Mouse (Mus musculus): Measurements from ENCODE around the gene Rrp1. TPM values are rescaled to one million over a fixed set of nuclear protein-coding genes. Genes with fewer than 3 reads are reported as not detected.

Rrp1 gene
- polyA plus RNA-seq (2015; fragmentation: Nextera tagmentation; extraction: Ambion mirVana) = 413 and 414 TPM in 2 replicates

DNA sequence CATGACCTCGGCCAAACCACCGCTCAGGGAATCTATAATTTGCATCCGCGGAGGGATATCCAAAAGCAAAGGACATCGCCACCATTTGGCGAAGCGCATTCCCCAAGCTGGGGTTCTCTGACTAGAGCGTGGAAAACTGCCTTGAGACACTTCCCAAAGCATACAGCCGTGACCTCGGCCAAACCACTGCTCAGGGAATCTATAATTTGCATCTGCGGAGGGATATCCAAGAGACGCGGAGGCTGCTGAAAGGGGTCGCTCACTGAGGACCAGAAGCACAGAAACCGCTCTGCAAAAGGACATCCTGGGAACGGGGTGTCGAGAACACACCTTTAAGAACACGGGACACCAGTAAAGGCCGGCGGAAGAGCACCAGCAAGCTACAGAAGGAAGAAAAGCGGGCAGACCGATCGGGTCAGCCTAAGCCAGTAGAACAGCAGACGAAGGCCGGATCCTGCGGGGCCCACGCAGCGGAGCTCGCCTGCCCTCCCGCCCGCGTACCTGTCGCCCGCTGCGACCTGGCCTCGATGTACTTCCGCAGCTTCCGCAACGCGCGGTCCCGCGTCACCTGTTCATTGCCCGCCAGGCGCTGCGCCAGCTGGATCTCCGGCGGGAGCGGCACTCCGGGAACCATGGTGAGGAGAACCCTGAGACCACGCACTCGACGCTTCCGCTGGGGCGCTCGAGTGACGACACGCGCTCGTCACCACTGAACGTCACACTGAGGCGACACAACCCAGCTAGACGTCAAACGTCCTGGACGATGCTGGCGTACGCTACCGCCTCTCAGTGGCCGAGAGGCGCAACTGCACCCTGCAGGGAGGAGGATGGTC, at the start of gene Rrp1:
Rrp1 (minus strand) TSS at position 725 of the 833 bp plus-strand sequence.
- Histone ChIP-seq H3K27ac (replicated peaks) (peak within 1 kb of the TSS; percentile 92), H3K4me1 (peaks cover 18% of the 10 kb centered on the region), H3K9ac (replicated peaks) (peak within 1 kb of the TSS; percentile 80), H3K4me3 (replicated peaks) (peak within 1 kb of the TSS; percentile 90), H3K36me3 (peaks cover 31% of the 10 kb centered on the region), H3K4me2 (peak within 1 kb of the TSS; percentile 82), H3K9me3 (replicated peaks) (no peaks in the 10 kb centered on the region), H3K27me3 (replicated peaks) (no peaks in the 10 kb centered on the region)
- ATAC-seq (ENCODE audit: low FRiP score) = peak; percentile 96
- WGBS = under 1% methylated on average over 70 of the region's 70 CpGs

DNA sequence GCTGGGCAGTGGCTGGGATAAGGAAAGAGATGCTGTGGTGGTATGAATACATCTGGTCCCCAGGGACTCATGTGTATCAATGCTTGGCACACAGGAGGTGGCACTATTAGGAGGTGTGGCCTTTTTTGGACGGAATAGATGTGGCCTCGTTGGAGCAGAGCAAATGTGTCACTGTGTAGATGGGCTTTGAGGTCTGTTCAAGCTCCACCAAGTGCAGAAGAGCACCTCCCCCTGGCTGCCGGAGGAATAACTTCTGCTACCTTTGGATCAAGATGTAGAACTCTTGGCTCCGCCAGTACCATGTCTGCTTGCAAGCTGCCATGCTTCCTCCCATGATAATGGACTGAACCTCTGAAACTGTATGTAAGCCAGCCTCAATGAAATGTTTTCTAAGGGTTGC, 48.9 kb upstream of the Rrp1 start:
- 76% methylated on average over 4 of the region's 4 CpGs for WGBS

DNA sequence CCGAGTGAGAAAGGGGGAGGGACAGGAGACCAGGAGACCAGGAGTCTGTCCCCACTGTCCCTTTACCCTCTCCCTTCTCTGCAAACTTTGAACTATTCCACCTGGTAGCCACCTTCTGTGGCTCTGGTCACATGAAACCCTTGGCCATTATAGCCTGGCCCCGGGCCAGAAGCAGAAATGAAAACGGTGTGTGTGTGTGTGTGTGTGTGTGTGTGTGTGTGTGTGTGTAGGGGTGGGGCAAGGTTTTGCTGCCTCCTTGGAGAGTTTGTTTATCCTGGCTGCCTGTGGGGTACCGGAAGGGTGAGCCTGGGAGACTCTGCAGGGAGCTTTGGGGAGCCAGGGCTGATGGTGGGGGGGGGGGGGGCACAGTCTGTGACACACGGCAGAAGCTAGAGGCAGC, 47.6 kb upstream of the Rrp1 start:
- no peak overlapping the region for H3K4me2 ChIP-seq
- no peak overlapping the region for H3K27ac ChIP-seq (replicated peaks)
- no peak for ATAC-seq (ENCODE audit: low FRiP score)
- H3K4me3 ChIP-seq (replicated peaks) = no peak overlapping the region
- 67% methylated on average over 5 of the region's 5 CpGs for WGBS
- no peak overlapping the region for H3K9ac ChIP-seq (replicated peaks)
- no peaks in the 10 kb centered on the region for H3K27me3 ChIP-seq (replicated peaks)
- no peaks in the 10 kb centered on the region for H3K9me3 ChIP-seq (replicated peaks)
- H3K36me3 ChIP-seq = no peaks in the 10 kb centered on the region
- peaks cover 73% of the 10 kb centered on the region for H3K4me1 ChIP-seq

More for the DNA sequence above, 48.9 kb upstream of the Rrp1 start:
- Histone ChIP-seq H3K9ac (replicated peaks) (no peak overlapping the region), H3K27me3 (replicated peaks) (no peaks in the 10 kb centered on the region), H3K4me1 (peaks cover 66% of the 10 kb centered on the region), H3K4me2 (no peak overlapping the region), H3K4me3 (replicated peaks) (no peak overlapping the region), H3K27ac (replicated peaks) (no peak overlapping the region), H3K36me3 (no peaks in the 10 kb centered on the region), H3K9me3 (replicated peaks) (no peaks in the 10 kb centered on the region)
- ATAC-seq (ENCODE audit: low FRiP score) = no peak

DNA sequence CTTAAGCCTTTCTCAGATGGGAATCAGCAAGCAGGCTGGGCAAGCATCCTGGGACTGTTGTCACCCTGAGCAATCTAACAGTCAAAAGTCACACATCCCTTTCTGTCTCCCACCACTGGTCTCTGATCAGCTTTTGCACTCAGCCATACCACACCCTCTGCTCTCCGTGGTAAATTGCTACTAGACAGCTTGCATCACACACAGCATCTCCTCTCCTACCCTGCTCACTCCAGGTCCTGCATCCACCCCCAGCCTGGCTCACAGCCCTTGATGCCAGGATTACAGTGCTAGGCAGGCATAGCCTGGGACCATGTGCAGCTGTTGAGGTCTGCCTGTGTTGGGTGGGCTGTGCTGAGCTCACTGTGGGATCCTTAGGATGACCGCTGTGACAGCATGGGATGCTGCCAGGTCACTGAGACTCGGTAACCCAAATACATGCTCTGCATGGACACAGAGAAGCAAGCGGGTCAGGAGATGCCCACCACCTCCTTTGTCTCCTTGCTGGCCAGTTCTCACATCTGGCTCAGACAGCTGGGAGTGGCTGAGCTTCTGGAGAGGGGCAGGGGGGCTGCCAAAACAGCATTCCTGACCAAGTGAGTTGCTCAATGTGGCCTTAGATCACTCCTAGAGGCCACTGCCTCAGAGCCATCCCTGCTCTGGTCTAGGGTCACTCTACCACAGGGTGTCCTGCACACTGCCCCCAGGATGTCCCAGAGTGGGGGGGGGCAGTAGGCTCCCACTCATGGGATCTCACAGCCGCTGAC, 45.7 kb upstream of the Rrp1 start:
- Histone ChIP-seq H3K27me3 (replicated peaks) (no peaks in the 10 kb centered on the region), H3K27ac (replicated peaks) (peak overlapping the region; percentile 68), H3K4me1 (peaks cover 71% of the 10 kb centered on the region), H3K4me3 (replicated peaks) (no peak overlapping the region), H3K36me3 (no peaks in the 10 kb centered on the region), H3K4me2 (no peak overlapping the region), H3K9ac (replicated peaks) (peak overlapping the region; percentile 17; the same call in 1 of the 2 replicates), H3K9me3 (replicated peaks) (no peaks in the 10 kb centered on the region)
- ATAC-seq (ENCODE audit: low FRiP score) = no peak
- 71% methylated on average over 5 of the region's 5 CpGs for WGBS

DNA sequence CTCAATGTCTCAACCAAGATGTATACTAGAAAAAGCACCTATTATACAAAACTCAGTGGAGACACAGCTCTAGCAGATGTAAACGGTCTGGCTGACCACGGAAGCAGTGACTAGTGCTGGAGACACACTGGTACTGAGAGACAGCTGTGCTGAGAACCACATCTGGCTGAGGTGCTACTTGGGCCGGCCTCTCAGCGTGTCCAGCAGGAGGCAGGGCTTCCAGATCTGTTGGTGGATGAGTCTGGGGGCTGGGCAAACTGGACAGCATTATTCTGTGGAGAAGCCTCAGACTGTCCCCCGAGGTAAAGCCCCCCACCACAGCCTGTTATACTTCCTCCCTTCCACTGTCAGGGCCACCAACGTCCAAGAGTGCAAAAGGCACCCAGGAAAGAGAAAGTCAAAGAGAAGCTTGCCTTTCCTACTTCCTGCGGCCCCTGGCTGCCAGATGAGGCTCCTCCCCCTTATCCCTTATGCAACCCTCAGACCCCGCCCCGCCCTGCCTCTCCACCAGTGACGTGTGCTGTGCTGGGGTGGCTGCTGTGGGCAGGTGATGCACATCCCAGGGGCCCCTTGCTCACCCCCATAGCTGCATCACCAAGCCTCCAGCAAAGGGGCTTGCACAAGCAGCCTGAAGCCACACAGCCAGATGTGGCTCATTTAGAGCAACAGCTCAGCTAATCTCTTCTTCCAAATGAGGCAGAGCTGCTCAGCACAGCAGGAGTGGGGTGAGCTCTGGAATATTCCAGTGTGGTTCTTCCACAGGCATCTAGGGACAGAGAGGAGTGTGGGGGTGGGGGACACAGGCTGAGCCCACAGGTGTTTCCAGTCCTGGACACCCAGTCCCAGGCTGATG, 44.9 kb upstream of the Rrp1 start:
- peak; percentile 36 for ATAC-seq (ENCODE audit: low FRiP score)
- peak overlapping the region; percentile 68 for H3K27ac ChIP-seq (replicated peaks)
- WGBS = 40% methylated on average over 10 of the region's 10 CpGs
- H3K36me3 ChIP-seq = no peaks in the 10 kb centered on the region
- no peaks in the 10 kb centered on the region for H3K27me3 ChIP-seq (replicated peaks)
- no peak overlapping the region for H3K4me3 ChIP-seq (replicated peaks)
- peaks cover 68% of the 10 kb centered on the region for H3K4me1 ChIP-seq
- no peaks in the 10 kb centered on the region for H3K9me3 ChIP-seq (replicated peaks)
- H3K9ac ChIP-seq (replicated peaks) = peak overlapping the region; percentile 17; the same call in 1 of the 2 replicates
- H3K4me2 ChIP-seq = no peak overlapping the region

DNA sequence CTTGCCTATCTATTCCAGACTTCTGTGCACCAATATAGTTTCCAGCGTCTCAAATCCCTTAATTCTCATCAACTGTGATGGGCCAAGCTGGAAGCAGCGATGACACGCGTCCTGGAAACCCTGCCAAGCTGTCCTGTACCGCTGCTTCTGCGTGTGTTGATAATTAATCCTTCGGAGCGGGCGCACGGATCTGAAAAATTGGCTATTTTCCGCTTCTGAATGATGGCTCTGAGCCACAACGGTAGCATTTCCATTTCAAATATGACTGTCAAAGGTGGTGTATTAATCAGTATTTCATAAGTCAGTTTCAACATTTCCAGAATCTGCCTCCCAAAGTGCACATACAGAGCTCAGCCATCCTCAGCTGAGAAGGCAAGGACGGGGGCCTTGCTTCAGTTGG, 43.9 kb upstream of the Rrp1 start:
- ATAC-seq (ENCODE audit: low FRiP score) = 0 out of 2 replicates have a peak, but pooled peaks have one; percentile 4
- H3K4me2 ChIP-seq = peak overlapping the region; percentile 5; the same call in 1 of the 2 replicates
- peaks cover 66% of the 10 kb centered on the region for H3K4me1 ChIP-seq
- peak overlapping the region; percentile 54; the same call in 1 of the 2 replicates for H3K27ac ChIP-seq (replicated peaks)
- H3K36me3 ChIP-seq = no peaks in the 10 kb centered on the region
- H3K27me3 ChIP-seq (replicated peaks) = no peaks in the 10 kb centered on the region
- no peak overlapping the region for H3K9ac ChIP-seq (replicated peaks)
- no peak overlapping the region for H3K4me3 ChIP-seq (replicated peaks)
- no peaks in the 10 kb centered on the region for H3K9me3 ChIP-seq (replicated peaks)
- WGBS = 53% methylated on average over 13 of the region's 13 CpGs

DNA sequence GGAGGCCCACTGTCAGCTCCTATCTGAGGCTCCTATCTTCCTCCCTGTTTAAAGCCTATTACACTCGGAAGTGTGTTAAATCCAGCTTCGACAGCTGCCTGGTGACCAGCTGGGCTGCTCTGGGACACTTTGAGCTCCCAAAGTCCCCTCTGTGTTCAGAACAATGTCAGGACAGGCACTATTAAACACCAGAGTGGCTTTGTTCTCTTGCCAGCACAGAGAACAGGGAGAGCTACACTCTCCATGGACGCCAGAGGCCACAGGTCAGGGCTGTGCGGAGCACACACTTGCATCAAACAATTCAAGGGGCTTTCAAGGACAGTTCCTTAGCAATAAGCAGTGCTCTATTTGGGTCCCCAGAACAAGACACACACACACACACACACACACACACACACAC, 39.8 kb upstream of the Rrp1 start:
- Histone ChIP-seq H3K4me3 (replicated peaks) (no peak overlapping the region), H3K36me3 (peaks cover 33% of the 10 kb centered on the region), H3K9me3 (replicated peaks) (no peaks in the 10 kb centered on the region), H3K27me3 (replicated peaks) (no peaks in the 10 kb centered on the region), H3K27ac (replicated peaks) (peak overlapping the region; percentile 23; the same call in 1 of the 2 replicates), H3K4me2 (no peak overlapping the region), H3K4me1 (peaks cover 37% of the 10 kb centered on the region), H3K9ac (replicated peaks) (no peak overlapping the region)
- ATAC-seq (ENCODE audit: low FRiP score) = no peak
- WGBS = 14% methylated on average over 4 of the region's 4 CpGs

DNA sequence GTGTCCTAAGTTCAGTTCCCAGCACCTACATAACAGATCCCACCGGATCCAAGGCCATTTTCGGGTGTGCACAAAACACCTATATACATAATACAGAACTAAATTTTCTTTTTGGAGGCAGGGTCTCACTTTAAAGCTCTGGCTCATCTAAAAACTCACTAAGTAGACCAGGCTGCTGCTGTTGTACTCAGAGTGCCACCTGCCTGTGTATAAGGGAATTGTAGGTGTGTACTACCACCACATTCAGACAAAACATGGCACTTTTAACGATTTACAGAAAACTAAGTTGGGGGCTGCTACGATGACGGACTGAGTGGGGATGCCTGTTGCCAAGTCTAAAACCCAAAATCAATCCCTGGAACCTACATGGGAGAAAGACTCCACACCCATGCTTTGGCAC, 37.9 kb upstream of the Rrp1 start:
- WGBS = 94% methylated on average over 5 of the region's 5 CpGs

DNA sequence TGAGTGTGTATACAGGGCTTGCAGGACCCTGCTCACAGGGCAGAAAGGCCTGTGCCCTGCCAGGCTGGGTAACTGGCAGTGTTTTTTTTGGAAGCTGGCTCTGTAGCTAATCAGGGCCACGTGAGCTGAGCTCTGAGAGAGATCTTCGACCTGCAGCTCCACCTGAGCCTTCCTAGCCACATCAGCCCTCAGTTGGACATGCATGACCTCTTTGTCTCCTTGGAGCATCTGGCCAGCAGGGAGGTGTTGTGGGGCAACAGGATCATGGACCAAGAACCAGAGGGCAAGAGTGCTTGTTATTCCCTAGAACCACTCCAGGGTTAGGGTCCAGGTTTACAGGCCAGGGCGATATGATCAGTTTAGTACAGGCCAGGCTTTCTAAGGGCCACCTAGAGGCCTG, 34.6 kb upstream of the Rrp1 start:
- H3K4me3 ChIP-seq (replicated peaks) = no peak overlapping the region
- H3K4me2 ChIP-seq = no peak overlapping the region
- ATAC-seq (ENCODE audit: low FRiP score) = no peak
- no peaks in the 10 kb centered on the region for H3K9me3 ChIP-seq (replicated peaks)
- H3K9ac ChIP-seq (replicated peaks) = no peak overlapping the region
- peaks cover 82% of the 10 kb centered on the region for H3K36me3 ChIP-seq
- WGBS = 91% methylated on average over 3 of the region's 3 CpGs
- no peak overlapping the region for H3K27ac ChIP-seq (replicated peaks)
- H3K27me3 ChIP-seq (replicated peaks) = no peaks in the 10 kb centered on the region
- H3K4me1 ChIP-seq = peaks cover 2% of the 10 kb centered on the region

More for the DNA sequence above, 37.9 kb upstream of the Rrp1 start:
- no peak overlapping the region for H3K4me2 ChIP-seq
- H3K9me3 ChIP-seq (replicated peaks) = no peaks in the 10 kb centered on the region
- H3K4me1 ChIP-seq = peaks cover 21% of the 10 kb centered on the region
- ATAC-seq (ENCODE audit: low FRiP score) = no peak
- H3K9ac ChIP-seq (replicated peaks) = no peak overlapping the region
- H3K27ac ChIP-seq (replicated peaks) = no peak overlapping the region
- H3K36me3 ChIP-seq = peaks cover 51% of the 10 kb centered on the region
- no peak overlapping the region for H3K4me3 ChIP-seq (replicated peaks)
- H3K27me3 ChIP-seq (replicated peaks) = no peaks in the 10 kb centered on the region

DNA sequence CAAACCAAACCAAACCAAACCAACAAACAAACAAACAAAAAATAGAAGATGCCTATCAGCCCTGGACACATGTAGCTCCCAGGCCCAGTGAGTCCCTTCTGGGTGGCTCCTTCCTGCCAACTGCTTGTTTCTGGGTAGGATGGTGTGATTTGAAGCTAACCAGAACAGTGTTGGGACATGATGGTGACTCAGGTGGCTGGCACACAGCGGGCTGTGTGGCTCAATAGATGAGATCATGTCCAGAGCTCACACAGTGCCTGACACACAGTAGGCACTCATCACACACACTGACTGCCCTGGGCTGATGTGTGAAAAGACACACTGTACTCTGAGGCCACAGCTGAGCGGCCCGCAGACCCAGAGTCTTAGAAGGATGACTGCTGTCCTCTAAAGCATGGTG, 33.4 kb upstream of the Rrp1 start:
- Histone ChIP-seq H3K4me1 (no peaks in the 10 kb centered on the region), H3K4me3 (replicated peaks) (no peak overlapping the region), H3K9me3 (replicated peaks) (no peaks in the 10 kb centered on the region), H3K36me3 (peaks cover 92% of the 10 kb centered on the region), H3K4me2 (no peak overlapping the region), H3K27me3 (replicated peaks) (no peaks in the 10 kb centered on the region), H3K9ac (replicated peaks) (no peak overlapping the region), H3K27ac (replicated peaks) (no peak overlapping the region)
- WGBS = 96% methylated on average over 3 of the region's 3 CpGs
- ATAC-seq (ENCODE audit: low FRiP score) = no peak

DNA sequence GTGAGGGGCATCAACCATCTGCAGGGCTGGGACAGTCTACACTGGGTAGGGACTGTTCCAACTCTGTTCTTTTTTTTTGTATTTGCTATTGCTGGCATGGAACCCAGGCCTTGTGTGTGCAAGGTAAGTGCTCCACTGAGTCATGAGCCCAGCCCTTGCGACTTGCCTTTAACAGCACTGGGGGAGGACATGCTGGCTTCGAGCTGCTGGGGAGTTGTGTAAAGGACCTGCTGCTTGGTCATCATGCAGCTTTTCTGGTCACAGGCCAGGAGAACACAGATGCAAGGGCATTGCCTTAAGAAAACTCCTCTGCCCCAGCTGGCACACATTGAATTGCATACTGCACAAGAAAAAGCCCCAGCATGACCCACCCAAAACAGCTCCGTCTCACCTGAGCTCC, 29.4 kb upstream of the Rrp1 start:
- peaks cover 68% of the 10 kb centered on the region for H3K36me3 ChIP-seq
- no peaks in the 10 kb centered on the region for H3K9me3 ChIP-seq (replicated peaks)
- no peak overlapping the region for H3K4me2 ChIP-seq
- H3K4me3 ChIP-seq (replicated peaks) = no peak overlapping the region
- H3K4me1 ChIP-seq = no peaks in the 10 kb centered on the region
- ATAC-seq (ENCODE audit: low FRiP score) = no peak
- H3K27me3 ChIP-seq (replicated peaks) = no peaks in the 10 kb centered on the region
- WGBS = 97% methylated on average over 3 of the region's 3 CpGs
- H3K27ac ChIP-seq (replicated peaks) = no peak overlapping the region
- no peak overlapping the region for H3K9ac ChIP-seq (replicated peaks)

All from neural tube, embryonic 15.5 days (tissue).